Mouse (Mus musculus): ENCODE data around the gene Spata21.

The Spata21 gene

GRCm38 (mm10) chr4:141073661-141074060 lies 14.5 kb upstream of the Spata21 start:
- no peak for ATAC-seq (ENCODE audit: insufficient number of reproducible peaks, low FRiP score, low TSS enrichment)

GRCm38 (mm10) chr4:141074109-141074508 lies 14.0 kb upstream of the Spata21 start:
- ATAC-seq (ENCODE audit: insufficient number of reproducible peaks, low FRiP score, low TSS enrichment): no peak

GRCm38 (mm10) chr4:141076761-141077506 lies 11.2 kb upstream of the Spata21 start:
- ATAC-seq (ENCODE audit: insufficient number of reproducible peaks, low FRiP score, low TSS enrichment): no peak

GRCm38 (mm10) chr4:141077681-141078509 lies 10.2 kb upstream of the Spata21 start, which contains the start of gene Necap2:
Gene Necap2 (minus strand): TSS chr4:141078357.
- ATAC-seq (ENCODE audit: insufficient number of reproducible peaks, low FRiP score, low TSS enrichment): peak; percentile 91

GRCm38 (mm10) chr4:141078510-141079137 lies 9.5 kb upstream of the Spata21 start:
- no peak for ATAC-seq (ENCODE audit: insufficient number of reproducible peaks, low FRiP score, low TSS enrichment)

- no peak for ATAC-seq (ENCODE audit: insufficient number of reproducible peaks, low FRiP score, low TSS enrichment)
Measured at GRCm38 (mm10) chr4:141086862-141087261, 1.3 kb upstream of the Spata21 start.

- no peak for ATAC-seq (ENCODE audit: insufficient number of reproducible peaks, low FRiP score, low TSS enrichment)
Measured at GRCm38 (mm10) chr4:141088714-141089113, 581 bp downstream of the Spata21 start.

GRCm38 (mm10) chr4:141095016-141095415 lies 6.9 kb downstream of the Spata21 start:
- no peak; the same call in 1 of the 2 replicates for ATAC-seq (ENCODE audit: insufficient number of reproducible peaks, low FRiP score, low TSS enrichment)

GRCm38 (mm10) chr4:141096710-141097109 lies 8.6 kb downstream of the Spata21 start:
- no peak for ATAC-seq (ENCODE audit: insufficient number of reproducible peaks, low FRiP score, low TSS enrichment)

- no peak for ATAC-seq (ENCODE audit: insufficient number of reproducible peaks, low FRiP score, low TSS enrichment)
Measured at GRCm38 (mm10) chr4:141098935-141099334, 10.8 kb downstream of the Spata21 start.

GRCm38 (mm10) chr4:141099956-141100355 lies 11.8 kb downstream of the Spata21 start:
- ATAC-seq (ENCODE audit: insufficient number of reproducible peaks, low FRiP score, low TSS enrichment): no peak

GRCm38 (mm10) chr4:141101291-141101690 lies 13.2 kb downstream of the Spata21 start:
- no peak for ATAC-seq (ENCODE audit: insufficient number of reproducible peaks, low FRiP score, low TSS enrichment)

- no peak for ATAC-seq (ENCODE audit: insufficient number of reproducible peaks, low FRiP score, low TSS enrichment)
Measured at GRCm38 (mm10) chr4:141101855-141102254, 13.7 kb downstream of the Spata21 start.

GRCm38 (mm10) chr4:141106526-141107183 lies 18.5 kb downstream of the Spata21 start:
- no peak for ATAC-seq (ENCODE audit: insufficient number of reproducible peaks, low FRiP score, low TSS enrichment)

- no peak for ATAC-seq (ENCODE audit: insufficient number of reproducible peaks, low FRiP score, low TSS enrichment)
Measured at GRCm38 (mm10) chr4:141108196-141108732, 20.1 kb downstream of the Spata21 start.

- no peak for ATAC-seq (ENCODE audit: insufficient number of reproducible peaks, low FRiP score, low TSS enrichment)
Measured at GRCm38 (mm10) chr4:141113831-141114230, 25.7 kb downstream of the Spata21 start.

GRCm38 (mm10) chr4:141114521-141114981 lies 26.4 kb downstream of the Spata21 start:
- ATAC-seq (ENCODE audit: insufficient number of reproducible peaks, low FRiP score, low TSS enrichment): no peak

- no peak for ATAC-seq (ENCODE audit: insufficient number of reproducible peaks, low FRiP score, low TSS enrichment)
Measured at GRCm38 (mm10) chr4:141115398-141115797, 27.3 kb downstream of the Spata21 start.

GRCm38 (mm10) chr4:141118691-141119090 lies 30.6 kb downstream of the Spata21 start:
- ATAC-seq (ENCODE audit: insufficient number of reproducible peaks, low FRiP score, low TSS enrichment): 0 out of 2 replicates have a peak, but pooled peaks have one; percentile 47

- ATAC-seq (ENCODE audit: insufficient number of reproducible peaks, low FRiP score, low TSS enrichment): no peak
Measured at GRCm38 (mm10) chr4:141120700-141121099, 32.6 kb downstream of the Spata21 start.

Data from cerebellum, adult (tissue).